Mouse (Mus musculus): ENCODE results near the gene Gdpd2. TPM values are rescaled to one million over a fixed set of nuclear protein-coding genes. Genes with fewer than 3 reads are reported as not detected.

Gdpd2 gene
- total RNA-seq, 2 experiments from 2014 or later, result 0.11 to 0.37 TPM

DNA sequence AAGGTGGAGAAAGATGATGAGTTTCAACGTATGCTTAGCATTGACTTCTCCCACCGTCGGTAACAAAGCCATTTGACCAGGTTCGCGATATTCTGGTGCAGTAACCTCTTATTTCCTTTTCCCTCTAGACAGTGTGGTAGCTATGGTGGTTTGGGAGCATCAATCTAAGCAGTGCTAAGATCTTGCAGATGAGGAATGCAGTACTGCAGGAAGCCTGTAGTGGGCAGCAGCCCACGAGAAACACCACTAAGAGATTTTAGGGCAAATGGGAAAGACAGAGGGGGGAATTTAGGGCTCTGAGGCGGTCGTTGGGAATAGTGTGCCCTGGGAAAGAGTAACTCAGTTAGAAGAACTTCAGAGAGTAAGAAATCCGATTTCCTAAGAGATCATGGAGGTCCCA lies 46.8 kb downstream of the Gdpd2 start:
- DNase-seq, result no peak
- intact Hi-C loops (cut with DNase I; ENCODE audit: low total_unique reads), result loop anchor here (10.0 kb wide), 1 partner anchor 168 kb away; no protein-coding TSS in a partner anchor

DNA sequence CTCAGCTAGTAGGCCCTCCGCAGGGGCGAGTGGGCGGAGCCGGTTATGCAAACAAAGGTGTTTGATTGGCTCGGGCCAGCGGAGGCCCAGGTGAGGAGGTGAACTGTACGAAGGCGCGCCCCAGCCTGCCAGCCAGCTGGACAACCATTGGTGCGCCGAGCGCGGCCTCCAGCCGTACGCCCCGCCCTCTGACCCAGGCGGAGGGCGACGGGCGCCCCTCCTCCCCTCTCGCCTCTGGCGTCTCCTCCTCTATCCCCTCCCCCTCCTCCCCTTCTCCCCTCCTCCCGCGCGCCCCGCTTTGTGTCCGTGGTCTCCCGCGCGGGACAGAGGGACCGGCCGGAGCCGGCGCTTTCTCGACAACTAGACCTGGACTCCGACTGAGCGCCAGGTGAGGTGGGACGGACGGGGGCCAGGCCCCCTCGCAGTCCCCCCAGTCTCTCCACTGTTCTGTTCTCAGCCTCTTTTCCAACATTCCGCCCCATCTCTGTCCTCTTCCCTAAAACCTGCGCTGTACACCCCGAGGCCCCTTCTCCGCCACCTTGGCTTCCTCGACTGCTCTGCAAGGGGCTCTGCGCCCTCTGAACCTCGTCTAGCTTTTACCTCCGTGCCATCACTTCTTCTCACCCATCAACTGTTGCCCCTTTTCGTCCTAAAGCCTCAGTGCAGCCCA lies 47.4 kb downstream of the Gdpd2 start:
- intact Hi-C loops (cut with DNase I; ENCODE audit: low total_unique reads), result loop anchor here (10.0 kb wide), 1 partner anchor 168 kb away; no protein-coding TSS in a partner anchor
- DNase-seq, result peak; percentile 45

DNA sequence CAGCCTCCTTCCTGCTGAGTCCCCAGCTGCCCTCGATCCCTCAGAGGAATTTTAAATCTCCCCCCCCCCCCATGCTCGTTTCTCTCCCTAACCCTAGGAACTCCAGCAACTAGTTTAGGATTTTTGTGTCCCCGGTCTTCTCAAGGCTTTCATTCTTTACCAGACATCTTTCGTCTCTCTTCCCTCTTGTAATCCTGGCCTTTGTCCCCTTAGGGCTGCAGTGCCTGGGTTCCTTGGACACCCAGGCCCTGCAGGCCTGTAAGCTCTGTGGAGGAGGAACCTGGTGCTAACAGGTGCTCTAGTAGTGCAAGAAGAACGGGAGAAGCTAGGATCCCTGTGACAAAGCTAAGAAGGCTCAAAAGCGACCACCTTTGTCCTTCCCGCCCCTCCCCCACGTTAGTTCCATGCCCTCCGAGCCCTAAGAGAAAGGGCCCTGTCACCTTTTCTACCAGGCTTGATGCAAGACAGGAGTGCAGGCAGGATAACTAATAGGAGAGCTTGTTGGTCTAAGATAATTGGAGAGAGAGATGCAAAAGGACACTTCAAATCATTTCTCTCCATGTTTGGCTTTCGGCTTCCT lies 48.1 kb downstream of the Gdpd2 start:
- DNase-seq, result no peak
- intact Hi-C loops (cut with DNase I; ENCODE audit: low total_unique reads), result loop anchor here (10.0 kb wide), 1 partner anchor 167 kb away; no protein-coding TSS in a partner anchor

DNA sequence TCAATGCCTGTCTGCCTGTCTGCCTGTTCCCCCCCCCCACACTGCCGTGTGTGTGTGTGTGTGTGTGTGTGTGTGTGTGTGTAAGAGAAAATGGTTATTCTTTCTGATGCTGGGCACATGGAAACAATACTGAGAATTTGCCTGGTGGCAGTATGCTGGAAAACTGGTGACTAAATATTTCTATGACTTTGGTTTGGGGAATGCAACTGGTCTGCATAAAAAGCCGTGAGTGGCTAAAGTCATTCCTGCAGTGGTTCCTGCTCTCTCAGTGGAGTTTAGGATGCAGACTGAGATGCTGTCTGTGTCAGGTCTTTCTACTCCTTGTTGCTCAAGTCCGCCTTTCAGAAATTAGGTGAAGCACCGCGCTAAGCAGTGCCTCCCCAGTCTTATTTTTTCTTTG lies 48.7 kb downstream of the Gdpd2 start:
- intact Hi-C loops (cut with DNase I; ENCODE audit: low total_unique reads), result loop anchor here (10.0 kb wide), 1 partner anchor 166 kb away; no protein-coding TSS in a partner anchor
- DNase-seq, result no peak

Other genes starting within 250 kb of the Gdpd2 start
- 10 to 100 TPM; 33.5 to 35.3 TPM for gene Igbp1, start 235.6 kb upstream of the Gdpd2 start, total RNA-seq (2021)
- under 1 TPM in 1 of 2 experiments, not detected in 1; 0.08 TPM for gene Dgat2l6, start 205.0 kb upstream of the Gdpd2 start, total RNA-seq (2021)
- gene Awat1, start 157.6 kb upstream of the Gdpd2 start, total RNA-seq (2021), result not detected
- not detected for gene P2ry4, start 135.0 kb upstream of the Gdpd2 start, total RNA-seq (2021)
- not detected for gene Arr3, start 124.4 kb upstream of the Gdpd2 start, total RNA-seq (2021)
- gene Kif4, start 104.1 kb upstream of the Gdpd2 start, total RNA-seq (2021), result 1 to 10 TPM; 2.1 to 2.3 TPM
- 10 to 100 TPM; 24.2 to 26.3 TPM for gene Pdzd11, start 103.3 kb upstream of the Gdpd2 start, total RNA-seq (2021)
- 1 to 10 TPM; 1.7 to 2.3 TPM for gene Dlg3, start 37.8 kb downstream of the Gdpd2 start, total RNA-seq (2021)

All from gastrocnemius, postnatal 14 days (tissue).